Mouse (Mus musculus): ENCODE measurements around the gene Gbf1.
A peak's percentile ranks its signal among the peaks of the same experiment; 100 is the strongest.

The Gbf1 gene

DNA sequence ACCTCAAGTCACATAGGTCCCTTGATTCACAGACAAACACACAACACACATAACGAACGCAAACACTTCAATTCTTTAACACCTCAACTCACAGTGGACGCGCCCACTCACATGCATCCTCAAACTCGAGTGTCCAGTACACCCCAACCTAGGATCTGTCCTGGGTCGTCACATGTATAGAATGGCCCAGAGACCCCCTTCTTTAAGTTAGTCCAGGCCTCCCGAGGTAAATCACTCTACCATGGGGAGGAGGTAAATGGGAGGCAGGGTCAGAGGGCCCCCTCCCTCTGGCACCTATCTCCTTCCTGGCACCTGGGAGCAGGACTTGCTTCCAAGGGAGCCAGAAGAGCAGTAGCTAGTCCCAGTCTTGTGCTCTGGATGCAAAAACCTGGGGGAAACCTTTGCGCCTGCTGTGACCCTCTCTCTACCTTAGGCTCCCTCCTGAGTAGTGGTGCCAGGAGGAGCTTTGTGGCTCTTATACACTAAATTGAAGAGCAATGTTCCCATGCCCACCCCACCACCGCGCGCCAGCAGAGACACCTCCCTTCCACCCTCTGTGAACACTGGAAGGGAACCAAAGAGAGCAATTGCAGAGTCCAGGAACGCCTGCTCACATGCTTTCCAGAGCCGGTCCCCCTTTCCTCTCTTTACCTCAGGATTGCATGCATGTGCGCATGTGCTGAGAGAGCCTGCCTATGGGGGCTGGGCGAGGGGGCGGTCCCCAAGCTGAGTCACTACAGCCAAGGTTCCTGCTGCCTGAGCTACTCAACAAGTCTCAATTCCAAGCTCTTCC lies 166.5 kb downstream of the Gbf1 start:
- DNase-seq, result peak; percentile 84

DNA sequence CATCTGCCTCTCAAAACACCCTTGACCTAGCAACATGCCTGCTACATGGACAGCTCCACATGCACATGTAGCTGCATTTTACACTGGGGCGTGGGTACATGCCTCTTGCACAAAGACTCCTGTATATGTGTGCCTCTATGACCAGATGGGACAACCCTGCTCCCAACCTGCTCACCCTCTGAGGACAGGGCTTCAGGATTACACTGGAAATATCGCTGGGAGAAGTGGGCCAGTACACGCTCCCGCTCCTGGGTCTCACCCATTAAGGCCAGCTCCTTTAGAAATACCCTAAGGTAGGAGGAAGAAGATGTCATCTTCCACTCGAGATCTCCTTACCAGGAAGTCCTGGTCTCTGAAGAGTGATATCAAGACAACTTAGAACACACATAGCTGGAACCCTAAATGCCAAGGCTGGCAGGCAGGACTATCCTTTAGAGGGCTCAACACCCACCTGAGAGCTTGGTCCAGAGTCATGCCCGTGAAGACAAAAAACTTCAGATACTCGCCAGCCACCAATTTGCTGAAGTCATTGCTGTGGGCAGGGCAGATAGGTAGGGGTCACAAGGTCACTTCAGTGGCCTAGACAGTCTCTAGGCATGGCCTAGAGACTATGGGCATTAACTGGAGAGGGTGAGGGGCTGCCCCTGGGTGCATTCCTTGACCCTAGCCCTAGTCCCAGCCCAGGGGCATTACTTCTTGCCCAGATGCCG lies 167.9 kb downstream of the Gbf1 start:
- peak; percentile 59 for DNase-seq

GRCm38 (mm10) chr19:46321101-46321943 lies 169.0 kb downstream of the Gbf1 start:
- DNase-seq, result peak; percentile 89

GRCm38 (mm10) chr19:46322144-46322995 lies 170.1 kb downstream of the Gbf1 start:
- peak; percentile 75 for DNase-seq

DNA sequence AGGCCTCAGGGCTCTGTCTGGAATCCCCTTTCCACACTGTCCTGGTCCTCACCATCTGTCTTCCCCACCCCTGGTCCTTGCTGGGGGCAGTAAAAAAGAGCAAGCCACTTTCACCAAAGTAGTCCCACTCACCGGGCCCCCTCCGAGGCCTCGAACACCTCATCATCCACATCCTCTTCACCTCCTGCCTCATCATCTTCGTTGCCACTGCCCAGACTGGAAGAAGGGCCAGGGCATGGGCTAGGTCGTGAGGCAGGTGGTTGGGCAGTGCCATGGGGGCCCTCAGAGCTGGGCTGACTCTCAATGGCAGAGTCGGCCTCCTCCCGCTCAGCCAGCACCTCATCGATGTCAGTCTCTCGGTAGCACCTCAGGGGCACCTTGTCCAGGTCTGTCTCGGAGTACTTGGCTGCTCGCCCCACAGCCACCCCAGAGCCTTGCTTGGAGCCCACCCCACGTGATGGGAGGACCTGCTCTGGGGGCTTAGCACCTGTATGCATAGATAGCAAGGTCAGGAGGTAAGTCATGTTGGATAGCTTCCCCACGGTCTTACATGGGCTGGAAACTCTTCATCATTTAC lies 170.8 kb downstream of the Gbf1 start:
- DNase-seq, result peak; percentile 75

DNA sequence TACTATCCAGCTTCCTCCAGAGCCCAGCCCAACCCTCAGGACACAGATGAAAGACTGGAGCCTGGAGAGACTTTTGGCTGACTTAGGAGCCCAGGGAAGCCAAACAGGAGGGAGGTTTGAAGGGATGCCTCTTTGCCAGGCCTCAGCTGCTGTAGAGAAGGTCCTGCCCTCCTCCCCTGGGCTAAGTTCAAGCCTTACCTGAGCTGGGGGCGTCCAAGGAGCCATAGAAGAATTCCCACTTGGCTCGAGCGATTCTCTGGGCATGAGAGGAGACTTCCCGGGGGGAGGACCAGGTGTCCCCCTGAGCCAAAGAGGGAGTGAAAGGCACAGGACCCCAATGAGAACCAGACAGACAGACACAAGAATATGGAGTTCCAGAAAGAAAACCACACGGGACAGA lies 171.4 kb downstream of the Gbf1 start:
- DNase-seq, result peak; percentile 58

DNA sequence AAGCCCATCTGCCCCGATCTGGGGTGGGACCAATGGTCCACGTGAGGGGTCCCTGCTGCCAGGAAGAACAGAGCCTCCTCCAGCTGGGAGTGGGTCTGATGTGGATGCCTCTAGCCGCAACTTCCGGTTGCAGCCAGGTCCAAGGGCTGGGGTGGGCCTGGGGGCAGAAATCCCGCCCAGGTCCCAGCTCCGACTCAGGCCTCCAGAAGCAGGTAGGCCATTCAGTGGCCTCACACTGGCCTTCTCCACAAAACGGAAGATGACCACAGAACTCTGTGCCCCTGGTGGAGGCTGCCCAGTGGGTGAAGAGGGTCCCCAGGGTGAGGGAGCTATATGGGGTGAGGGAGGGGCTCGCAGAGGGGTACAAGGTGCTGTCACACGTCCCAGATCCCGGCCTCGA lies 172.1 kb downstream of the Gbf1 start:
- DNase-seq, result peak; percentile 63

GRCm38 (mm10) chr19:46324918-46325317 lies 172.6 kb downstream of the Gbf1 start:
- peak; percentile 66 for DNase-seq

DNA sequence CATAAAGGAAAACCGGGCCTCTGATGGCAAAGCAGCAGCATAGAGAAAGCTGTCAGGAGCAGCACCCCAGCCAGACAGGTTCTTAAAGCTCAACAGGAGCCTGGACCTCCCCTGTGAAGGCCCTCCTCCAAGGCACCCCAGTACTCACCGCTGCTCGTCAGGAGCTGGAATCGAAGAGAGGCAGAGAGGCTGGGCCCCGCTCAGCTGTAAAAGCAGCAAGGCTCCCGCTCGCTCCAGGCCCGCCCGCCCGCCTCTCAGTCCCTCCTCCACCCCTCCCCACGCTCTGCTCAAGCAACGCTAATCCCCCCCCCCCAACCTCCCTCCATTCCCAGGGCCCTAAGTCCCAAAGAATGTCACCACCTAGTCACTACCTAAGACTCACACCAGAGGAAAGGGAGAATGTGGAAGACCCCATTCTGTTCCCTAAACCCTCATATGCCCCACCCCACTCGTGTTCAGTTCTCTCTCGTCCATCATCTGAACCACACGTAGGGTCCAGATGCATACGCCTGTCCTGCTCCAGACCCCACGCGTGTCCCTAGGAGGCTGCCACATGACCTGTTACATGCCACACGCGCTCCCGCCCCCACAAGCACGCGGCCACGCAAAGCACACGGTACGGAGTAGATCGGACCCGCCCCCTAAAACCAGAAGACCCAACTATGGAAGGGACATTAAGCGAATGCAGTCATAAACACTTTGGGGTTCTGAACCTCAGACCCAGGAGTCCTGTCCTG lies 173.9 kb downstream of the Gbf1 start:
- DNase-seq, result peak; percentile 84

- DNase-seq, result peak; percentile 87
Observed at GRCm38 (mm10) chr19:46326756-46327305, 174.5 kb downstream of the Gbf1 start, which contains the start of gene Psd. Gene Psd (minus strand): TSS chr19:46327156.

DNA sequence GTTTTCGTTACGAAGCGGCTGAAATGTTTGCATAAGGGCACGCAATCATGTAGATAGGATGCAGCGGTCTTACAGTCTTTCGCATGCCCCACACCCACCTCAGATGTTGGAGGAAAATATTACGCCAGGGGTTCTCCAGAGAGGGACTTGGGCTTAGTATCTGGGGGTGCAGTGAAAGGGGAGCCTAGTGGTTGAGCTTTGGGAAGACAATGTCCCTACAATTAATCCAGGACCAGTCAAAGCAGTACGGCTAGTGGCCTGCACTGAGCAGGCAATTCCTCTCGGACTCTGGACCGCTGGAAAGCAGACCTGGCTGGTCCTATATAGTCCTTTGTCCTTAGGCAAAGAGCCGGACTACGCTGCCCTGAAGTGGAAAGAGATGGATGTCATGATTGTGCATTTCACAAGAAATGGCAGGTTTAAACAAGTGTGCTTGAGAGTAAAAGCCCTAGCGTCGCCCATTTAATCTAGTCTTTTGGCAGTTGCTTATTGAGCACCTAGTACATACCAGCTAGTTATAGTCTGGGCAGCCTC lies 175.3 kb downstream of the Gbf1 start:
- DNase-seq, result no peak

- peak; percentile 98 for DNase-seq
Observed at GRCm38 (mm10) chr19:46328081-46329030, 176.0 kb downstream of the Gbf1 start, which contains the start of gene Fbxl15. Gene Fbxl15 (plus strand): TSS chr19:46328184.

- DNase-seq, result peak; percentile 80
Observed at GRCm38 (mm10) chr19:46329031-46329641, 176.8 kb downstream of the Gbf1 start.

DNA sequence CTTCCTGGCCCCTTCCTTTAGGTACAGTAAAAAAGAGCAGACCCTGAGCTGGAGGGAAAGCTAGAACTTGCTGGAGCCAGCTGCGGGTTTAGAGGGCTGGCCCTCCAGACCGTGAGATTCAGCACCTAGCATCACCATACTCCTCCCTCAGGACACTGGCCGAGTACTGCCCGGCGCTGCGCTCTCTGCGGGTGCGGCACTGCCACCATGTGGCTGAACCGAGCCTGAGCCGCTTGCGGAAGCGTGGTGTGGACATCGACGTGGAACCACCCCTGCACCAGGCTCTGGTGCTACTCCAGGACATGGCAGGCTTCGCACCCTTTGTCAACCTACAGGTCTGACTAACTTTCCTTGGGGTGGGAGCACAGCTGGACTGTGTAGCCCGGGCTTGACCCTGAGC lies 177.6 kb downstream of the Gbf1 start:
- DNase-seq, result peak; percentile 88

- DNase-seq, result peak; percentile 70
Observed at GRCm38 (mm10) chr19:46330696-46331095, 178.4 kb downstream of the Gbf1 start.

GRCm38 (mm10) chr19:46331326-46331725 lies 179.0 kb downstream of the Gbf1 start:
- peak; percentile 67 for DNase-seq

DNA sequence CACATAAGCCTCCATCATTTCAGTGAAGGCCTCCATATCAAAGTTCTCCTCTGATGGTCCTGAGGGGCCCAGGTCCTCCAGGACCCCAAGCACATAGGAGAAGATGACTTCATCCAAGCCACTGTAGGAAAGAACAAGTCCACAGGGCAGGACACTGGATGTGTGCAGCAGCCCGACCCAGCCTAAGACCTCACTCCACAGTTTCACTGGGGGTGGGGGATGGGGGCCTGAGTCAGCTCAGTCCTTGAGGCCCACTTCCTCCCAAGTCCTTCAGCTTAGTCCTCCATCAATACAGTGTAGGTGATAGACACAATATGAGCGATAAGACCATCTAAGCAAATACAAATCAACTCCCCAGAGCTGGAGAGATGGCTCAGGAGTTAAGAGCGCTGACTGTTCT lies 179.6 kb downstream of the Gbf1 start:
- peak; percentile 46 for DNase-seq

GRCm38 (mm10) chr19:46332721-46333339 lies 180.5 kb downstream of the Gbf1 start:
- peak; percentile 62 for DNase-seq

Data from cerebellum, adult 9-11 months (tissue).